Comparison of ENCODE assay signal across 25 mouse cellular contexts in genomic region chr14:69494522-69494921, GRCm38 (mm10). TPM values are rescaled to one million over a fixed set of nuclear protein-coding genes. Genes with fewer than 3 reads are reported as not detected.
A peak's percentile ranks its signal among the peaks of the same experiment; 100 is the strongest.
DNase-seq lines count a peak whose midpoint lies in the region; ATAC-seq and TF ChIP-seq lines count a peak whose summit lies in the region.
"Not testable (repeated sequence)": the region's sequence is repeated elsewhere in the genome, so short reads cannot be mapped to it uniquely, and the experiment has no call there.
"Had no signal": no experiment of that assay in that cellular context is flagged by ENCODE, and none has a peak within 500 bp of the region (broad histone marks: within the 10 kb centered on the region; RNA-seq: fewer than 3 reads in every experiment).

No protein-coding gene starts in this region.

- not testable (repeated sequence) for DNase-seq in G1E (ENCODE audit: low spot score)

- not testable (repeated sequence) for H3K4me2 ChIP-seq in heart, embryonic 12.5 days; intestine, postnatal 0 days (replicated peaks; ENCODE audit: low read depth); liver, embryonic 12.5 days; liver, embryonic 15.5 days

- not testable (repeated sequence) for H3K36me3 ChIP-seq in G1E (replicated peaks); heart, embryonic 12.5 days; intestine, postnatal 0 days (ENCODE audit: control insufficient read depth, insufficient read depth); liver, embryonic 12.5 days; liver, embryonic 15.5 days (replicated peaks)

- H3K4me1 ChIP-seq in G1E (ENCODE audit: insufficient read depth, low read depth, low read length); heart, embryonic 12.5 days (replicated peaks); intestine, postnatal 0 days (replicated peaks; ENCODE audit: control insufficient read depth, insufficient read depth, low read length); liver, embryonic 12.5 days; liver, embryonic 15.5 days (replicated peaks): not testable (repeated sequence)

- not testable (repeated sequence) for TF ChIP-seq CTCF in G1E (IDR thresholded peaks at IDR 0.05; ENCODE audit: low read depth, low read length); intestine, postnatal 0 days (IDR thresholded peaks at IDR 0.05; ENCODE audit: low read depth)

- not testable (repeated sequence) for H3K9me3 ChIP-seq in G1E (replicated peaks); heart, embryonic 12.5 days (replicated peaks); intestine, postnatal 0 days (ENCODE audit: control insufficient read depth); liver, embryonic 12.5 days (replicated peaks); liver, embryonic 15.5 days (replicated peaks)

- H3K27me3 ChIP-seq in G1E (ENCODE audit: insufficient read depth, low read length); heart, embryonic 12.5 days (replicated peaks); intestine, postnatal 0 days (replicated peaks; ENCODE audit: control insufficient read depth, insufficient read depth, low read length); liver, embryonic 12.5 days (replicated peaks); liver, embryonic 15.5 days: not testable (repeated sequence)

- peak; percentile 65 for ATAC-seq in G1E (ENCODE audit: extremely low read depth, insufficient number of reproducible peaks, low FRiP score, poor library complexity, severe bottlenecking)
- peak; percentile 74 for ATAC-seq in heart, embryonic 12.5 days (ENCODE audit: insufficient number of reproducible peaks, low FRiP score)
- 0 out of 2 replicates have a peak, but pooled peaks have one; percentile 28 for ATAC-seq in intestine, postnatal 0 days
- peak; percentile 88 for ATAC-seq in liver, embryonic 12.5 days
- ATAC-seq in liver, embryonic 15.5 days (ENCODE audit: insufficient read depth) = peak; percentile 87
- ATAC-seq in megakaryocyte progenitor cell, adult 5-6 weeks (replicated peaks; ENCODE audit: poor library complexity) = peak; percentile 54

- WGBS in heart, embryonic 12.5 days = no CpG with 5 or more reads among the region's 3 CpGs
- no CpG with 5 or more reads among the region's 3 CpGs for WGBS in intestine, postnatal 0 days
- WGBS in liver, embryonic 12.5 days (ENCODE audit: insufficient replicate concordance) = no CpG with 5 or more reads among the region's 3 CpGs
- WGBS in liver, embryonic 15.5 days (ENCODE audit: insufficient replicate concordance) = no CpG with 5 or more reads among the region's 3 CpGs

- H3K4me3 ChIP-seq in G1E (ENCODE audit: low read depth, low read length); heart, embryonic 12.5 days; intestine, postnatal 0 days (ENCODE audit: low read depth, low read length); liver, embryonic 12.5 days; liver, embryonic 15.5 days (replicated peaks): not testable (repeated sequence)

- H3K9ac ChIP-seq in heart, embryonic 12.5 days; intestine, postnatal 0 days (ENCODE audit: low read depth, low read length); liver, embryonic 12.5 days; liver, embryonic 15.5 days: not testable (repeated sequence)

- not testable (repeated sequence) for H3K27ac ChIP-seq in heart, embryonic 12.5 days (ENCODE audit: poor library complexity, severe bottlenecking); intestine, postnatal 0 days (ENCODE audit: low read depth, low read length); liver, embryonic 12.5 days; liver, embryonic 15.5 days (replicated peaks)

RNA-seq across cellular contexts. Expression of gene Gm16867, which starts 8.6 kb away (rescaled TPM):
- total RNA-seq in G1E (2014; fragmentation: Nextera tagmentation) = 40.3 TPM in 1 of 2 replicates, not detected in the other
- total RNA-seq in G1E (2017) = not detected in 2 replicates
- 0.90 and 2.9 TPM in 2 replicates for polyA plus RNA-seq in G1E (2012)
- 0.61 TPM in 1 of 2 replicates, not detected in the other for polyA plus RNA-seq in heart, embryonic 12.5 days (2016; fragmentation: Nextera tagmentation; extraction: Ambion mirVana)
- polyA plus RNA-seq in intestine, postnatal 0 days (2015; fragmentation: Nextera tagmentation; extraction: Ambion mirVana) = 0.12 TPM in 1 of 2 replicates, not detected in the other
- polyA plus RNA-seq in liver, embryonic 12.5 days (2016; fragmentation: Nextera tagmentation; extraction: Ambion mirVana) = 0.35 and 0.51 TPM in 2 replicates
- polyA plus RNA-seq in liver, embryonic 15.5 days (2015; fragmentation: Nextera tagmentation; extraction: Ambion mirVana) = 0.20 and 0.63 TPM in 2 replicates
- total RNA-seq in megakaryocyte progenitor cell, adult 5-6 weeks (2015) = 5.6 and 7.4 TPM in 2 replicates
- 8.0 and 11.4 TPM in 2 replicates for total RNA-seq in megakaryocyte progenitor cell, adult 5-6 weeks (2017)
- total RNA-seq: ES-E14; hindbrain, postnatal 0 days had no signal
- polyA plus RNA-seq: embryonic facial prominence, embryonic 11.5 days; embryonic facial prominence, embryonic 14.5 days; forebrain, embryonic 12.5 days; forebrain, embryonic 15.5 days; heart, embryonic 13.5 days; heart, embryonic 16.5 days; hindbrain, embryonic 11.5 days; hindbrain, embryonic 14.5 days; hindbrain, postnatal 0 days had no signal

RNA-seq across cellular contexts. Expression of gene Gm27179, which starts 17.8 kb away (rescaled TPM):
- total RNA-seq in G1E (2014; fragmentation: Nextera tagmentation) (not detected in 2 replicates), G1E (2017) (not detected in 2 replicates)
- not detected in 2 replicates for polyA plus RNA-seq in G1E (2012)
- polyA plus RNA-seq in heart, embryonic 12.5 days (2016; fragmentation: Nextera tagmentation; extraction: Ambion mirVana) = not detected in 2 replicates
- not detected in 2 replicates for polyA plus RNA-seq in intestine, postnatal 0 days (2015; fragmentation: Nextera tagmentation; extraction: Ambion mirVana)
- polyA plus RNA-seq in liver, embryonic 12.5 days (2016; fragmentation: Nextera tagmentation; extraction: Ambion mirVana) = 0.07 TPM in 1 of 2 replicates, not detected in the other
- 0.03 TPM in 1 of 2 replicates, not detected in the other for polyA plus RNA-seq in liver, embryonic 15.5 days (2015; fragmentation: Nextera tagmentation; extraction: Ambion mirVana)
- total RNA-seq in megakaryocyte progenitor cell, adult 5-6 weeks (2015) = not detected in 2 replicates
- total RNA-seq in megakaryocyte progenitor cell, adult 5-6 weeks (2017) = not detected in 2 replicates
- total RNA-seq: adrenal gland, adult 18-20 months; adrenal gland, postnatal 10 days; adrenal gland, postnatal 36 days; ES-E14; gastrocnemius, adult 8-10 months; gastrocnemius, postnatal 25 days; heart, adult 18-20 months; heart, postnatal 4 days; hindbrain, postnatal 0 days had no signal
- polyA plus RNA-seq: embryonic facial prominence, embryonic 11.5 days; embryonic facial prominence, embryonic 14.5 days; forebrain, embryonic 12.5 days; forebrain, embryonic 15.5 days; gonadal fat pad, adult 2 months; heart, embryonic 13.5 days; heart, embryonic 16.5 days; hindbrain, embryonic 11.5 days; hindbrain, embryonic 14.5 days; hindbrain, postnatal 0 days; Patski had no signal

Comparison
In these comparisons a context has a peak if more than half of its experiments do, and no peak if none do; other contexts are left out.
1. ATAC-seq: peak in every context shown above with its lines; median percentile 88 in liver, embryonic 12.5 days; 87 in liver, embryonic 15.5 days; 74 in heart, embryonic 12.5 days; 65 in G1E; 54 in megakaryocyte progenitor cell, adult 5-6 weeks; 28 in intestine, postnatal 0 days.